Mouse (Mus musculus): ENCODE data around the gene Klf14. TPM values are rescaled to one million over a fixed set of nuclear protein-coding genes. Genes with fewer than 3 reads are reported as not detected.

The Klf14 gene
- polyA plus RNA-seq, 1 experiment, result not detected

DNA sequence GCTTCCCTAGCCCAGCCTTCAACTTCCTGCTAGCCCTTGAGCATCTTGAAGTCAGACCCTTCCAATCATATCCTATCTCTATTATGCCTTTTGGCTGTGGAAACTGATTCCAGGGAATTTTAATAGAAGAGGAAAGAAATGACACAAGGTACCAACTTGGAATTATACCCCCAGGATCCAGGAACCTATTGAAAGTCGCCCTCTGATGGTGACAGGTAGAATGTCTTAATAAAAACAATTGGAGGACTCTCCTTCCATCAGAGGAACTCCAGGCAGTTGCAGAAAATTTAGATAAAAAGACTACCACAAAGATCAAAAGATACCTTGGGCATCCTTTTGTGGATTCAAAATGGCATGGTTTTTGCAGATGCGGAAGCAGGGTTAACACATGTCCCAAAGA lies 36.1 kb downstream of the Klf14 start:
- Histone ChIP-seq H3ac (ENCODE audit: control insufficient read depth, insufficient read length, low read depth) (no peak overlapping the region), H3K36me3 (ENCODE audit: control insufficient read depth, insufficient read depth) (no peaks in the 10 kb centered on the region), H3K27me3 (ENCODE audit: control insufficient read depth, insufficient read depth, insufficient read length) (peaks cover 4% of the 10 kb centered on the region), H3K79me2 (ENCODE audit: control insufficient read depth, insufficient read depth) (no peaks in the 10 kb centered on the region), H3K4me3 (ENCODE audit: insufficient read depth, poor library complexity, severe bottlenecking) (no peak overlapping the region), H3K79me3 (ENCODE audit: low read depth) (no peaks in the 10 kb centered on the region)
- TF ChIP-seq CEBPB (IDR thresholded peaks at IDR 0.05; ENCODE audit: low read depth) (no peak), MAX (IDR thresholded peaks at IDR 0.05) (no peak), MYOG (IDR thresholded peaks at IDR 0.05; ENCODE audit: control insufficient read depth, extremely low read depth, insufficient read length) (no peak), USF1 (IDR thresholded peaks at IDR 0.05; ENCODE audit: low read depth) (no peak), CTCF (IDR thresholded peaks at IDR 0.05; ENCODE audit: control insufficient read depth, insufficient read depth, insufficient read length) (no peak)

DNA sequence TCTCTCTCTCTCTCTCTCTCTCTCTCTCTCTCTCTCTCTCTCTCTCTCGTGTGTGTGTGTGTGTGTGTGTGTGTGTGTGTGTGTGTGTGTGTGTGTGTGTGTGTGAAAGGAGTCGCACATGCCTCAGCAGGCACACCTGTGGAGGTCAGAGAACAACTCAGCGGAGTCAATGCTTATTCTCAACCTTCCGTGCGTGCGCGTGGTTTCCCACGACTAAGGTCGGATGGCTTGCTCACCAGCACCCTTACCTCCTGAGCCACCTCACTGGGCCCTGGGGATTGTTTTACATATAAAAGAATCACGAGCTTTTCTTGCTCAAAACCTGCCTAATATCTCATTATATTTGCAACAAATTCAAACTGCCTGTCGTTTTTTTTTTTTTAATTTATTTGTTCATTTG lies 37.1 kb downstream of the Klf14 start:
- Histone ChIP-seq H3K4me3 (ENCODE audit: insufficient read depth, poor library complexity, severe bottlenecking) (no peak overlapping the region), H3ac (ENCODE audit: control insufficient read depth, insufficient read length, low read depth) (no peak overlapping the region), H3K79me3 (ENCODE audit: low read depth) (no peaks in the 10 kb centered on the region), H3K79me2 (ENCODE audit: control insufficient read depth, insufficient read depth) (no peaks in the 10 kb centered on the region), H3K36me3 (ENCODE audit: control insufficient read depth, insufficient read depth) (no peaks in the 10 kb centered on the region), H3K27me3 (ENCODE audit: control insufficient read depth, insufficient read depth, insufficient read length) (peaks cover 4% of the 10 kb centered on the region)
- TF ChIP-seq FOSL1 (IDR thresholded peaks at IDR 0.05; ENCODE audit: insufficient read depth, low read length, poor library complexity, severe bottlenecking), result no peak
- no peak for TF ChIP-seq CEBPB (IDR thresholded peaks at IDR 0.05; ENCODE audit: low read depth)
- TF ChIP-seq CTCF (IDR thresholded peaks at IDR 0.05; ENCODE audit: control insufficient read depth, insufficient read depth, insufficient read length), result no peak
- no peak for TF ChIP-seq USF1 (IDR thresholded peaks at IDR 0.05; ENCODE audit: low read depth)
- no peak for TF ChIP-seq MYOD1 (IDR thresholded peaks at IDR 0.05; ENCODE audit: control insufficient read depth, insufficient read length, low read depth)
- TF ChIP-seq MAX (IDR thresholded peaks at IDR 0.05), result no peak
- no peak for TF ChIP-seq MYOG (IDR thresholded peaks at IDR 0.05; ENCODE audit: control insufficient read depth, extremely low read depth, insufficient read length)

DNA sequence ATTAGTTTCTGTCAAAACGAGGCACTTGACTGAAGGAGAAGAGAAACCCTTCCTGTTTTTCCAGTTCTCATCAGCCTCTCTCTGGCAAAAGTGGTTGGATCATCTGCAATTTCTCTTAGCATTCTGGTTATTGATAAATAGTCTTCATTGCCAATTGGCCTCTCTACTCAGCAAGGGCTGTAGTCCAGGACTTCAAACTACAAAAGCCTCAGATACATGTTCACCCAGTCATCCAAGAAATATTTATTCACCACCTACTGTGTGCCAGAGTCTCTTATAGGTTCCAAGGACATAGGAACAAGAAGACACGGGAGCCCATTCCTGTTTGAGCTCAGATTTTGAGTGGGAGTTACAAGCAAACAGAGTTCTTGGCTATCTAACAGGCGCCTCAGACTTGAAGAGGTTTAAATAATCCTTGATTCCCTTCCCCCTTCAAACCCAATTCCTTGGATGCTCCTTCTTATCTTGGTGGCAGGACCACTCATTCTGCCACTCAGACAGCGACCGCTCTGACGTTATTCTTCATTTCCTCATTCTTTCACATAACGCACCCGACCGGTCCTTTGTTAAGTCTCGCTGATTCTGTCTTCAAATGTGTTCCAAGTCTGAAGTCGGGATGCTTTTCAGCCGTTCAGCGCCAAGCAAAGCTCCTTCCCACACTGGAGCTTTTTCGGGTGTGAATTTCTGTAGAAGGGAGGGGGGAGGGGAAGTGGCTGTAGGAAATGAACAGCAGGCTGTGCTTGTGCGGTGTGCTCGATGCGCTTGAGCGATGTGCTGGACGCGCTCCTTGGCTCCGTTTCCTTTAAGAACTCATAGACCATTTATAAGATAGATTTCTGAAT lies 37.8 kb downstream of the Klf14 start:
- TF ChIP-seq USF1 (IDR thresholded peaks at IDR 0.05; ENCODE audit: low read depth), result no peak
- TF ChIP-seq CEBPB (IDR thresholded peaks at IDR 0.05; ENCODE audit: low read depth), result no peak
- no peak for TF ChIP-seq MYOG (IDR thresholded peaks at IDR 0.05; ENCODE audit: control insufficient read depth, extremely low read depth, insufficient read length)
- no peak for TF ChIP-seq CTCF (IDR thresholded peaks at IDR 0.05; ENCODE audit: control insufficient read depth, insufficient read depth, insufficient read length)
- no peak for TF ChIP-seq FOSL1 (IDR thresholded peaks at IDR 0.05; ENCODE audit: insufficient read depth, low read length, poor library complexity, severe bottlenecking)
- no peak for TF ChIP-seq MYOD1 (IDR thresholded peaks at IDR 0.05; ENCODE audit: control insufficient read depth, insufficient read length, low read depth)
- TF ChIP-seq MAX (IDR thresholded peaks at IDR 0.05), result no peak
- no peak overlapping the region for H3K4me3 ChIP-seq (ENCODE audit: insufficient read depth, poor library complexity, severe bottlenecking)
- no peak overlapping the region for H3ac ChIP-seq (ENCODE audit: control insufficient read depth, insufficient read length, low read depth)
- H3K36me3 ChIP-seq (ENCODE audit: control insufficient read depth, insufficient read depth), result no peaks in the 10 kb centered on the region
- no peaks in the 10 kb centered on the region for H3K79me2 ChIP-seq (ENCODE audit: control insufficient read depth, insufficient read depth)
- peaks cover 4% of the 10 kb centered on the region for H3K27me3 ChIP-seq (ENCODE audit: control insufficient read depth, insufficient read depth, insufficient read length)
- no peaks in the 10 kb centered on the region for H3K79me3 ChIP-seq (ENCODE audit: low read depth)

DNA sequence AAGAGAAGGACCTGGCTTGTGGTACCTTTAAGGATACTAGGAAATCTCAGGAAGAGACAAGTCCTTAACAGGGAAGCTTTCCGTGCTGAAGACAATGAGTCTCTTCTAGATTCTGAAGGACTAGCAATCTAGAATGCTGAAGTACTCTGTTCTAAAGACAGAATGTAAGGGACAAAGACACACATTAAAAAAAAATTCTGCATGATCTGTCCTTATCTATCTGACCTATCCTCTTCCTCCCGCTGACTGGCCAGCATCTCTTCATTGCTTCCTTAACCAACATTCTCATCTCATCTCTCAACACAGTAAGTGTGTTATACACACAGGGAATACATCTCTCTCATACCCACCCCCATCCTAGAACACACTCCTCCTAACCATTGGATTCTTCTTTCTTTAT lies 43.4 kb downstream of the Klf14 start, which contains the start of gene Tsga13:
Tsga13 (minus strand) TSS at position 101 of the 400 bp plus-strand sequence.
- Histone ChIP-seq H3K79me3 (ENCODE audit: low read depth) (no peaks in the 10 kb centered on the region), H3K27me3 (ENCODE audit: control insufficient read depth, insufficient read depth, insufficient read length) (no peaks in the 10 kb centered on the region), H3ac (ENCODE audit: control insufficient read depth, insufficient read length, low read depth) (no peak within 1 kb of the TSS), H3K36me3 (ENCODE audit: control insufficient read depth, insufficient read depth) (no peaks in the 10 kb centered on the region), H3K79me2 (ENCODE audit: control insufficient read depth, insufficient read depth) (no peaks in the 10 kb centered on the region), H3K4me3 (ENCODE audit: insufficient read depth, poor library complexity, severe bottlenecking) (no peak within 1 kb of the TSS)
- TF ChIP-seq USF1 (IDR thresholded peaks at IDR 0.05; ENCODE audit: low read depth) (no peak), MYOG (IDR thresholded peaks at IDR 0.05; ENCODE audit: control insufficient read depth, extremely low read depth, insufficient read length) (no peak), FOSL1 (IDR thresholded peaks at IDR 0.05; ENCODE audit: insufficient read depth, low read length, poor library complexity, severe bottlenecking) (no peak), MAX (IDR thresholded peaks at IDR 0.05) (no peak), CEBPB (IDR thresholded peaks at IDR 0.05; ENCODE audit: low read depth) (no peak), MYOD1 (IDR thresholded peaks at IDR 0.05; ENCODE audit: control insufficient read depth, insufficient read length, low read depth) (no peak), CTCF (IDR thresholded peaks at IDR 0.05; ENCODE audit: control insufficient read depth, insufficient read depth, insufficient read length) (no peak)

DNA sequence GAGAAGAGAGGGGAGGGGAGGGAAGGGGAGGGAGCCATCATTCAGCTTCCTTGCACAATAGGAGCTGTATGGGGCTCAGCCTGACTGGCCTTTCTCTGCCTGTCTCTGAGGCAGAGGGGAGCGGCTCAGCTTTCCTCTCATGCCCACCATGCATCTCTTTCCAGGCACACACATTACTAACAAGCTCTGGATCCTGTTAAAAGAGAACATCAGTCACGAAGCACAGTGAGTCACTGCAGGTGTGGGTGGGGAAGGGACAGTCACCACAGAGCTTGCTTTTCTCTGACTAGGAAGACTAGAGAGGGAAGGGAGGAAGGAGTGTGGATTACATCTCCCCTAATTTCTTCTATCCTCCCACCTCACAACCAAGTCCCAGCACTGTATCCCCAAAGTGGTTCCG lies 50.9 kb downstream of the Klf14 start:
- TF ChIP-seq USF1 (IDR thresholded peaks at IDR 0.05; ENCODE audit: low read depth) (no peak), MYOD1 (IDR thresholded peaks at IDR 0.05; ENCODE audit: control insufficient read depth, insufficient read length, low read depth) (no peak), CTCF (IDR thresholded peaks at IDR 0.05; ENCODE audit: control insufficient read depth, insufficient read depth, insufficient read length) (no peak), CEBPB (IDR thresholded peaks at IDR 0.05; ENCODE audit: low read depth) (no peak), FOSL1 (IDR thresholded peaks at IDR 0.05; ENCODE audit: insufficient read depth, low read length, poor library complexity, severe bottlenecking) (no peak), MYOG (IDR thresholded peaks at IDR 0.05; ENCODE audit: control insufficient read depth, extremely low read depth, insufficient read length) (no peak), MAX (IDR thresholded peaks at IDR 0.05) (no peak)
- H3ac ChIP-seq (ENCODE audit: control insufficient read depth, insufficient read length, low read depth), result no peak overlapping the region
- no peaks in the 10 kb centered on the region for H3K36me3 ChIP-seq (ENCODE audit: control insufficient read depth, insufficient read depth)
- no peaks in the 10 kb centered on the region for H3K27me3 ChIP-seq (ENCODE audit: control insufficient read depth, insufficient read depth, insufficient read length)
- no peak overlapping the region for H3K4me3 ChIP-seq (ENCODE audit: insufficient read depth, poor library complexity, severe bottlenecking)
- no peaks in the 10 kb centered on the region for H3K79me2 ChIP-seq (ENCODE audit: control insufficient read depth, insufficient read depth)
- no peaks in the 10 kb centered on the region for H3K79me3 ChIP-seq (ENCODE audit: low read depth)

Other genes starting within 250 kb of the Klf14 start
- gene Mest, start 235.5 kb downstream of the Klf14 start, polyA plus RNA-seq (2012; fragmentation: generic; extraction: Trizol), result 6.9 TPM
- gene Copg2, start 62.3 kb downstream of the Klf14 start, polyA plus RNA-seq (2012; fragmentation: generic; extraction: Trizol), result 12.0 TPM
- gene Tsga13, start 43.5 kb downstream of the Klf14 start, polyA plus RNA-seq (2012; fragmentation: generic; extraction: Trizol), result not detected